Mouse (Mus musculus): Measurements from ENCODE around the gene Ubap2l.

Ubap2l gene

DNA sequence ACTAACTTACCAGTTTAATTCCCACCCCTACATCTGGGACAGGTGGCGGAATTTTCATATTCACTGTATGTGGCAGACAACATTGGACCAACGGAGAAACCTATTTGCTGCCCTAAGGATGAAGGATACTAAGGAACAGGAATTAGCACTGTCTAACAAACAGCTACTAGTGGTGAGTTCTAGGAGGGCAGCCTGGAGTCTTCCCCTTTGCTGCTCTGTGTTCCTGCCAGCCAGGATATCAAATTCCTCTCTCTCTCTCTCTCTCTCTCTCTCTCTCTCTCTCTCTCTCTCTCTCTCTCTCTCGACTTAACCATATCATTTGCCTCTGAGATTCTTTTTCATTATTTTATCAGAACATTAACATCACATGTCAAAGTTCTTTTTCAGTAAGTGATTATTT lies 12.0 kb upstream of the Ubap2l start:
- no peak for DNase-seq

DNA sequence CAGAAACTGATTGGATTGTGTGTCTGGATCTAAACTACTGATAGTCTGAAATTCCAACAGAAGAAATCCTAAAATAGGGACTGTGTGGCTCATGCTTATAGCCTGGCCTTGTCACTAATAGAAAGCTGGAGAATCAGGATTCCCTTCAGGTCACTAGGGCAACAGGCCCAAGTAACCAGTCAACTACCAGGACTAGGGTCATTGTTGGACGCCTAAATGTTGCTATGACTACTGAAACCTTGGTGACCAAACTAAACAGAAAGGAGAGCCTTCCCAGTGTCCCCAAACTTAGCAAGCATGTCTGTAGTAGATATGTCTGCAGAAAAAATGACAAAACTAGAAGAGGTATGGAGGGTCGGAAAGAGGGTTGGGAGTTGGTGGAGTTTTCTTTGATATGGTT lies 10.1 kb upstream of the Ubap2l start:
- DNase-seq: no peak

DNA sequence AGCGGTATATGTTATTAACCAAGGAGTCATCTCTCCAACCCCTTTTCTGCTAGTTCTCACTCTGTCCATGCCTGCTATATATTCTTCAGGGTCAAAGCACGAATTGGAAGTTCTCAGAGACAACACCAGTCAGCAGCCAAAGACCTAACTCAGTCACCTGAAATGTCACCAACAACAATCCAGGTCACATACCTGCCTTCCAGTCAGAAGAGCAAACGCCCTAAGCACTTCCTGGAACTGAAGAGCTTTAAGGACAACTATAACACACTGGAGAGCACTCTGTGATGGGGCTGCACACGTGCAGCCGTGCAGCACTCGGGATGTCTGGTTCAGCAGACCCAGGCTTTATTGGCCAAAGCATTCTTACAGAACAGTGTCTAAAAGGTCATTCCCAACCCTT lies 9.1 kb upstream of the Ubap2l start:
- DNase-seq: no peak

DNA sequence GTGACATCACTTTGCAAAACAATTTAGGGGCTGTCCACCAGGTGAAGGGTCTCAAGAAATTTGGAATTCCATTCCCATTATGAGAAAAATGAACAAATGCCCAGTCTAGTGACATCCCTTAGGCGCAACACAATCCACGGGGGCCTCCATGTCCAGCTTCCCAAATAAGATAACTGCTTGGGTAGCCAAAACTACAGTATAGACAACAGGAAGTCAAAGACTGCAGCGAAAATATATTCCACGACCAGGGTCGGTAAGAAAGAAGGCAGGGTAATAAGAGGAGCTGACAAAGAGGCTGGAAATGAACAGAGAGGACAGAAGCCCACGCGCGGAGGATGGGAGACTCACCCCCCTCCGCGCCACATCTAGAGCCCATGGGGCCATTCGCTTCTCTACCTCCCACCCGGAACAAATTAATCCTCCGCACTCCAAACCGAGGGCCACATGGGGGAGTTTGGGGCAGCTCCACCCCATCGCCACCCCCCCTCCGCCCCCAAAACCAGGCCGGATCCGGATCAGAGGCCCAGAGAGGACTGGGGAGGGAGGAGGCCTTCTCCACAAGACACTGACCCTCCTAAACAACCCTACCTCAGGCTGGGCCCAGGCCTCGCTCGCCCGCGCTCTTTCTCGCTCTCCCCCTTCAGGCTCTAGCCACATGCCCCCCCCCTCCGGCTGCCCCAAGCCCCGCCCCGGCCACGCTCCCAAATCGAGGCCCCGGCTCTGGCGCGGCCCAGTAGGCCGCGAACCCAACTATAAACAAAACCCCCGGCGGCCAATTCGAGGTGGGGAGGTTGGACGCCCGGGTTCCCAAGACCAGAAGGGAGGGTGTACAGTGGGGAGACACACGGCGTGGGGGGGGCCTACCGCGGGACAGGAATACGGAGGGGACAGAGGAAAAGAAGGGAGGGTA lies 732 bp downstream of the Ubap2l start, which contains the start of gene 4933434E20Rik:
Gene 4933434E20Rik (plus strand): TSS at position 196 of the 910 bp plus-strand sequence.
- DNase-seq: peak; percentile 48

DNA sequence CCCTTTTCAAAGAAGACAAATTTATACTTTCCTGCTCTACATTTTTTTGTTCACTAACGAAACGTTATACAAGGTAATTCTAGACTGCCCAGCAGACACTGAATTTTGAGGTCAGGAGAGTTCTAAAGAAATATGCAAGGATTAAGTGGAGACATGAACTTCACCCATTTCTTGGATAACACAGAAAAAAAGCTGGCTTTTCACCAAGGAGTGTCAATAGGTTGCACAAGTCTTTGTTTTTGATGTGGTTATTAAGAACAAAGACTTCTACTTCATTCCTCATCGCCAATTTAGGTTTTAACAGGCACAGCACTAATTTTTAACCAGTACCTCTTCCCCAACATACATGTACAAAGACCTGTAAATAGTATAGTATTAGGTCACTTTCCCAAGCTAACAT lies 2.7 kb downstream of the Ubap2l start:
- no peak for DNase-seq

DNA sequence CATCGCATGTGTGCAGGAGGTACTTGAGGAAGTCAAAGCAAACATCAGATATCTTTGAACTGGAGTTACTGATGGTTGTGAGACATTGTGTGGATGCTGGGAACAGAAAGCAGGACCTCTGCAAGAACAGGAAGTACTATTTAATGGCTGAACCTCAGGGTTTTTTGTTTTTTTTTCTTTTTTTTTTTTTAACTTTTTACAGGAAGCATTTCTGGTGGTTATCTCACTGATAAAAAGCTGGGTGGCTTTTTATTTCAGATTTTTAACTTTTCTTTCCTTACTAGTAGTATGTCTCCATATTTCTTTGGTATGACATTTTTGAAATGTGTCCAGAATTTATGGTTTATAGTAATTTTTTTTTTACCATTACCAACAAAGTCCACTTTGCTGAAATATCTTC lies 16.2 kb downstream of the Ubap2l start:
- DNase-seq: no peak

DNA sequence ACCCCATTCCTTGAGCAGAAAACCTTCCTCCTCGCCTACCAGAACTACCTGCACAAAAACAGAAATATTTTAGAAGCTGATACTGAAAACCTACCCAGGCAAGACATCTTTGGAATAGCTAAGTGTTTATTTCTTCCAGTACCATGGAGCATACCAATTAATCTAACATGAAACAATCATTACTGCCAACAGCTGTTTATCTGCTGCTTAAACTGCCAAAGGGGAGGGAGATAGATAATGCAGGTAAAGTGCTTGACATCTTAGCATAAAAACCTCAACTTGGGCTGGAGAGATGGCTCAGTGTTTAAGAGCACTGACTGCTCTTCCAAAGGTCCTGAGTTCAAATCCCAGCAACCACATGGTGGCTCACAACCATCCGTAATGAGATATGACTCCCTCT lies 17.8 kb downstream of the Ubap2l start:
- no peak for DNase-seq

DNA sequence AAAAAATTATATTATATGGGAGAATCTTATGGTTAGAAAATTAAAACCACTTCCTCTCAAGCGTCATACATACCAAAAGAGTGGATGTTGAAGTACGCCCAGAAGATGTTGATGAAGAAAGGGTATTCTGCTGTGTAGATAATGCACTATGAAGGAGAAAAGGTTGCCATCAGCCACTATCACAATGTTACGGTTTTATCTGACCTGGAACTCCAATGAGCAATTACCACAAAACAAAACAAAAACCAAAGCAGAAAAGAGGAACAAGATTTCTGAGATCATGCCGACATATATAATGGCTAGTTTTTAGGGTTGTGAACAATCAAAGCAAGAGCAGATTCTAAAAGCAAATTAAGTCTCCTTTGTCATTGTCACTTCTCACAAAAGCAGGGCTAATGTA lies 35.8 kb downstream of the Ubap2l start:
- DNase-seq: no peak

DNA sequence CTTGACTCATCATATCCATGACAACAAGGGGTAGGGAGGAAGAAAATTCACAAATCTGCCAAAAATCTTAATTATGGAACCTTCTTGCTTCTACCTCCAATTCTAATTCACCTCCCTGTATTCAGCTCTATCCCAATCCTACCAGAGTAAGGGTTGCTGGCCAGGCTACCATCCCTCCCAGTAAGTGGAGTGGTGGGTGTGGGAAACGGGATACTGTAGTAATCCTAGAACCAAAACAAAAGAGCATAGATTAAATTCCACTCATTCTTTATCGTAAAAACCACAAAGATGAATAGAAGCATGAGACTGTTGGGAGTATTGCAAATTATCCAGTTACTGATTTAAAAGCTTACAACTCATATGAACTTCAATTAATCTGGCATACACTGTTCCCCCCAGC lies 42.1 kb downstream of the Ubap2l start:
- no peak for DNase-seq

DNA sequence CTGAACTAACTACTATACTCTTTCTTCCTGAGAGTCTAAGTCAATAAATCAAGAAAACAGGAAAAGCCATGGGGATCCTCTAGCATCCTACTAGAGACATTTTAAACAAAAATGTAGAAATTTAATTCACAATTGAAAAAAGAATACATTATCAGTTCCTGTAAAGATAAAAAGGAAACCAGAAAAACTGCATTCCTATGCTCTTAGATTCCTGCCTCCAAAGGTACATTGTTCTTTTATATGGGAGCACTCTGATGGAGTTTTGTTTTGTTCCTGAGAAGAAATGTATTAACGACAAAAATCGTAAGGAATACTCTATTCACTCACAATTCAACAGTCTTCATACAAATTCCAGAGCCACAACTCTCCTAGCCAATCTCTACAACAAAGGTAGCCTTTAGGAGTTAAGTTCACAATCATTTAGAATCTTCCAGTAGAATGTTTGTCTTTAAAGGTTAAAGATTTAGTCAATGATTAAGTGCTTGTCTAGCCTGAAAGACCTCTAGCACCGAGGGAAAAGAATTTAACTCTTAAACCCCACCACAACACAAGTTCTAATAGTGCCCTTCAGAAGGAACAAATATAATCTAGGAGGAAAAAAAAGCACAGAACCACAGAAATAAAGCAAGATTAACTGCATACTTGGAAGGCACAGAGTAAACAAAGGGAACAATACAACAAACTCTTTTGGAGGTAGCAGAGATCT lies 48.2 kb downstream of the Ubap2l start:
- DNase-seq: no peak

DNA sequence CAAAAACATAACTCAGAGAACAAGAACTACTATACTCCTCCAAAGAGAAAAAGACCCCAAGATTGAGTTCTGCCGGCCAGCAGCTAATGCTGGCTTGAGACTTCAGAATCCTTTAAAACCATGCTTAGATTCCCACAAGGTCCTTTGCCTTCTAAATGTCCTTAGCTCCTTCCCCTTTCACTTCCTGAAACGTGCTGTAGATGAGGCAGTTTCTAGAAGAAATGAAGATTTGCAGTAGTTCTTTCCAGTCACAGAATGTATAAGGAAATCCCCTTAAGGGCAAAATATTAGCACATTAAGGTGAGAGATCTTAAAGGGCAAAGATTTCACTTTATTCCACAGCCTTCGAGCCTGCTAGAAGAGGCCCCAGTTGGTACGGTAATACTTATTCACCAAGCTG lies 52.6 kb downstream of the Ubap2l start:
- no peak for DNase-seq

DNA sequence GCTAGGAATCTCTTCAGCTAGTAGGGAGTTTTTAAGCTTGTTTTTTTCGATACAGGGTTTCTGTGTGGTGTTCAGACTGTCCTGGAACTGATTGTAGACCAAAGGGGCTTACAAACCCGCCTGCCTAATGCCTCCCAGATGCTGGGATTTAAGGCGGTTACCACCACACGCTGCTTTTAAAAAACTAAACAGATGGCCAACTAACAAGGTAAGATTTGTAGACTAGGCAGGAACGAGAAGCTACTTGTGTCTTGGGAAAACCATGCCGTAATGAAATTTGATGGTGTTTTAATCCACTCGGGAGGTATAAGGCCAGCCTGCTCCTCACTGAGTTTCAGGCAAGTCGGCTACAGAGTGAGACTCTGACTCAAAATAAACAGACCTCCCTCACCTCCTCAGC lies 53.3 kb downstream of the Ubap2l start:
- no peak for DNase-seq

DNA sequence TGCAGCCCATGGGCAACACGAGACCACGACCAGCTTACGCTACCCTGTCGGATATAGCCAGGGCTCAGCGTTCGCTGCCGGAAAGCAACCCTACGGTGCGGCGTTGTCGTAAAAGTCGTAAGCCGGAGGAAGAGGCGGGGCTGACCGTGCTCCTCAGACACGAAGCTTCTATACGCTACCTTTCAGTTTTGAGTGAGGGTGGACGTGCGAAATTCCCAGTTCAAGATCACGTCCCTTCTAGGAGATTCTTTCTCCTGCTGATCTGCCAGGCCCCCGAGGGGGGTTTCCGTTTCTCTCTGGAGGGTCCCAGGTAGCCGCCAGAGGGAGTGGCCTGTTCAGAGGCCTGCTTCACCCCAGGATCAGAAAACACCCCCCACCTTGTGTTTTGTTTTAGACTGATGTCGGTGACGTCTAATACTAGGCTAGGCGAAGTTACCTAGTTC lies 53.8 kb downstream of the Ubap2l start, which contains the start of gene Hax1:
Gene Hax1 (minus strand): TSS at position 169 of the 443 bp plus-strand sequence.
- peak; percentile 96 for DNase-seq

DNA sequence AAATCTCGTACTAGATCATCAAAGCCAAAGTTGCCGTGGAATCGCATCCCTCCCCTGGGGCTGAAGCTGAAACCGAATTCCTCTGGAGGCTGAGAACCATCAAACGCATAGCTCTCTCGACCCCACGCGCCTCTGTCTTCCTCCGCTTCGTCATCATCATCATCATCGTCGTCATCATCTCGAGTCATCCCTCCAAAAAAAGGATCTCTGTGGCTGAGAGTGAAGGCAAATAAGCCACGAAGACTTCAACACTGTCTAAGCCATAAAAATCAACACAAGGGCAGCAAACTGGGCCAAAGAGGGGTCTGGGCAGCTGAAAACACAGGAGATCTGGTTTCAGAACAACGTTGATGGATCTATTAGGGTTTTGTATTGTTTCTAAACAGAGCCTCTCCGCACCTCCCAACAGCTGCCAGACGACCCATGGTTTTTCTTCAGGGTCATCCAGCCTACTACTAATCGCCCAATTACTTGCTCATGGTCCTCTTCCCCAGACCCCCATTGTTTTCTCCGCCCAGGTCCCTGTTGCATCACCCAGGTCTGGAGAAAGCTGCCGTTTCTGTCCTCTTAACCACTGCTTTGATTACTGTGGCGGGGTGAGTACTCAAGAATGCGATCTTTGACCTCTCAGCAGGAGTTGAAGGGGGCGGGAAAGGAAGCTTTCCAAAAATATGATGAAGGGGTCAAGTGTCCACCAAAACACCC lies 54.5 kb downstream of the Ubap2l start:
- peak; percentile 18 for DNase-seq

DNA sequence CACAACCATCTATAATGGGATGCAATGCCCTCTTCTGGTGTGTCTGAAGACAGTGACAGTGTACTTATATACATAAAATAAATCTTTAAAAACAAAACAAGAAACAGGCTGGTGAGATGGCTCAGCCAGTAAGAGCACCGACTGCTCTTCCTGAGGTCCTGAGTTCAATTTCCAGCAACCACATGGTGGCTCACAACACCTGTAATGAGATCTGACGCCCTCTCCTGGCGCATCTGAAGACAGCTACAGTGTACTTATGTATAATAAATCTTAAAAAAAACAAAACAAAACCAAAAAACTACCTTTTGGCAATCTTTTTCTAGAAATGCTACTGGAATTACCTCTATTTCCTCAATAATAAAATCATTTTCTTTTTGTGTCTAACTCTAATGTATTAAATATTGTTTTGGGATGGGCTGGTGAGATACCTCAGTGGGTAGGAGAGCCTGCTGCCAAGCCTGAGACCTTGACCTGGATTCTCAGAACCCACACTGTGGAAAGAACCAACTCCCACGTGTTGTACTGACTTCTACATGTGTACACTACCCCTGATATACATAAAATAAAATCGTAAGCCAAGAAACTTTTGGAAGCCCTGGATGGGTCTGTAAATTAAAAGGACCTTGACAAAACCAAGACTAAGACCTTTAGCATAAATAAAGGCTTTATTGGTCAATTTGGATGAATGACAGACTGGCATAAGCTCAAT lies 57.5 kb downstream of the Ubap2l start:
- DNase-seq: no peak

DNA sequence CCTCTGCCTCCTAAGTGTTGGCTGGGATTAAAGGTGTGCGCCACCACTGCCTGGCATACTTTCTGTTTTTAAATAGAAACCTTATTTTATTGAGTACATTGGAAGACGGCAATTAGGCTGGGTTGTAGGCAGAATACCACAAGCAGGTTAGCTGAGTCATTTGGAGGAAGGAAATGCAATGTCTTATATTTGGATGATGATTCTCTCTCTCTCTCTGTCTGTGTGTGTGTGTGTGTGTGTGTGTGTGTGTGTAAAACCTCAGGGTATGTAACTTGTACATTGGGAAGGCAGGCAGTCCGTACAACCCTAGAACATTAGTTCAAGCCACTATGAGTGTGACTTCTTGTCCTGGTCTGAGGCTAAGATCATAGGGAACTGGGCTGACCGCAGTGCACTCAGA lies 64.6 kb downstream of the Ubap2l start:
- no peak for DNase-seq

DNA sequence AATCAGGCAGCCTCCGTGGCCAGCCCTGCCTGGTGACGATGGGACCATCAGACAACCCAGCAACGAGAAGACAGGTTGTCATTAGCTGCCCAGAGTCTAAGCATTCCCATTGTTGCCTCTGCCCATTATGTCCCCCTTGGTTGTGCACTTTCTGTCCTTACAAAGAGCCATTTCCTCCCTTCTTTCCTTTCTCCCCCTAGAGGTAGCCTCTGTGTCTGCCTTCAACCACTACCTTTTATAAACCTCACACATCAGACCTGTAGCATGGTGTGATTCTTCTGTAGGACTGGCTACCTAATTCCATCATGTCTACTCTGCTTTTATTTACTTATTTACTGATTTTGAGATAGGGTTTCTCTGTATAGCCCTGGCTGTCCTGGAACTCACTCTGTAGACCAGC lies 65.2 kb downstream of the Ubap2l start:
- DNase-seq: no peak

DNA sequence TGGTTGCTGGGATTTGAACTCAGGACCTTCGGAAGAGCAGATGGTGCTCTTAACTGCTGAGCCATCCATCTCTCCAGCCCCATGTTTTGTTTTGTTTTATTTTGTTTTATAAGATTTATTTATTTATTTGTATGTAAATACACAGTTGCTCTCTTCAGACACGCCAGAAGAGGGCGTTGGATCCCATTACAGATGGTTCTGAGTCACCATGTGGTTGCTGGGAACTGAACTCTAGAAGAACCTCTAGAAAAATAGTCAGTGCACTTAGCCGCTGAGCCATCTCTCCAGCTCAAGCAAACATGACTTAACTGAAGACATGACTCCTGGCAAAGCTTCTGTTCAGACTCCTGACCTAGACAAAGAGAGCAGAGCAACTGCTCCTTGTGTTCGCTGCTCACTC lies 70.0 kb downstream of the Ubap2l start:
- DNase-seq: no peak

DNA sequence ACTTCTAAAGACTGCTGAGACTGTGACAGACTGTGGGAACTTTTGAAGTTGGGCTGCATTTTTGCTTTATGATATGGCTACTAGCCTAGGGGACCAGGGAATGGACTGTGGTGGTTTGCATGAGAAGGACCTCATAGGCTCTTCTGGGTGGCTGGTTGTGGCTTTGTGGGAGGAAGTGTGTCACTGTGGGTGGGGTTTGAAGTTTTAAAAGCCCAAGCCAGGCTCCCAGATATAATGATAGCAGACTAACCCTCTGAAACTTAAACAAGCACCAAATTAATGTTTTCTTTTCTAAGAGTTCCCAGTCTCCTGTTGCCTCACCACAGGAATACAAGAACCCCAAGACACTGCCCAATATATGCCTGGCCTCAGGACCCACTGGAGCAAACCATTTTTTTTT lies 75.6 kb downstream of the Ubap2l start:
- no peak for DNase-seq

DNA sequence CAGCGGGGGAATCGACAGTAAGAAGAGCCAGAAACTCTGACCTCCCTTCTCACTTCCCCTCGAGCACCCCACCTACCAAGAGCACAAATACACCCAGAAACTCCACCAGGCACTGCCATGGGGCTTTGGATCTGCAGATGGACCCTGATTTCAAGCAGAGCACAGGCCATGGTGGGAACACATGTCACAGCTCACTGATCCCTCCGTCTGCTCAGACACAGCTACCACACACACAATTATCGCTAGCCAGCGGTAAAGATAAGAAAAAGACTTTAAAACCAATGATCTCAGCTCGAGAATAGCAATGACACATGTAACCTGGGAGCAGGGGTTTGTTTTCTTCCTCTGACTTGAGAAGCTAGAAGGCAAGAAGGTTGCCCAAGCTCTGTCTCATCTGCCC lies 83.9 kb downstream of the Ubap2l start:
- DNase-seq: no peak

DNA sequence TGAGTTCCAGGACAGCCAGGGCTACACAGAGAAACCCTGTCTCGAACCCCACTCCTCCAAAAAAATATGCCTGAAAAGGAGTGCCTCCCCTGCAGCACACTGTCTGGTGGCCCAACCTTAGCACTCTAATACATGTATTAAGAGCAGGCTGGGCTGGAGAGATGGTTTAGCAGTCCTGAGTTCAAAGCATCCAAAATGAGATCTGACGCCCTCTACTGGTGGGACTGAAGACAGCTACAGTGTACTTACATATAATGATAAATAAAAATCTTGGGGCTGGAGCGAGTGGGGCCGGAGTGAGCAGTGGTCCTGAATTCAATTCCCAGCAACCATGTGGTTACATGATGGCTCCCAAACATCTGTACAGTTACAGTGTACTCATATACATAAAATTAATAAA lies 85.5 kb downstream of the Ubap2l start:
- DNase-seq: no peak

DNA sequence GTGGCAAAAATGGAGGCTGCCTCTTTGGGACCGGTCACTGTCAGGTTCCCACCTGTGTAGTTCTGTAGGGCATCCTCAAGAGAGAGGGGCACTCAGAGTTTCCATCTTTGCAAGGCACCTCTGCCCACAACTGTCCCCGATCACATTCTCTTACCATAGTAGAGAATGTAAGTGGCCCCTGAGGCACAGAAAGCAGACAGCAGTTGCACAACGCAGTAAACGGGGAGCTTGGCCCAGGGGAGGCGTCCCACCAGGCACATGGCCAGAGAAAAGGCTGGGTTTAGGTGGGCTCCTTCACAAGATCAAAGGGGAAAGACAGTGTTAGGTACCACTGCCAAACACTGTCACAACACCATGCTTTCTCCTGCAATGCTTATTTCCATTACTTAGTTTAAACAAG lies 86.5 kb downstream of the Ubap2l start:
- no peak for DNase-seq

DNA sequence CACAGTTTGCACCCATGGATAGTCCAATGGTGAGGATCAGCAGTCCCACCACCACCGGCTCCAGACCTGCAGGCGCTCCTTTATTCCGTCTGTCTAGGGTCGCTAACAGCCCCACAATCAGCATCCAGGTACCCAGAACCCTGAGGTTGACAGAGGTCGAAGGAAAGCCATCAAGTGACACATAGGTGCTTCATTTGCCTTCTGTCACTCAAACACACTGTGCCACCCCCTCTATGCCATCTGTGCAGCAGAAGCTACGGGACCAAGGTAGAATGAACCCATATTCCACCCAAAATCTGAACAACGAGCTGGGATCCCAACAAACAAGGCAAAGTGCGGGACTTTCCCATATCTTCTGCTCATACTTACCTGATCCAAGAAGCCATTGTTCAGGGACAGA lies 86.9 kb downstream of the Ubap2l start:
- DNase-seq: no peak

Measured in right cerebral cortex, postnatal 14 days (tissue).